Mouse (Mus musculus): ENCODE data around the gene Smim4. TPM values are rescaled to one million over a fixed set of nuclear protein-coding genes. Genes with fewer than 3 reads are reported as not detected.

Gene Smim4
- total and polyA plus RNA-seq, 3 experiments: 19.1 to 38.0 (median 26.1) TPM

Other genes with a start within 250 kb of the Smim4 start
- 0.29 and 0.30 TPM in 2 replicates for gene Mustn1, start 249.8 kb downstream of the Smim4 start, total RNA-seq (2012; rRNA removed)
- gene Mustn1, start 249.8 kb downstream of the Smim4 start, total RNA-seq (2014; rRNA removed): 0.19 TPM in 1 of 2 replicates, not detected in the other
- gene Mustn1, start 249.8 kb downstream of the Smim4 start, polyA plus RNA-seq (2012; ENCODE audit: insufficient read length, low read depth): 0.33 and 0.44 TPM in 2 replicates
- gene Itih4, start 242.5 kb downstream of the Smim4 start, total RNA-seq (2012; rRNA removed): not detected in 2 replicates
- not detected in 2 replicates for gene Itih4, start 242.5 kb downstream of the Smim4 start, total RNA-seq (2014; rRNA removed)
- gene Itih4, start 242.5 kb downstream of the Smim4 start, polyA plus RNA-seq (2012; ENCODE audit: insufficient read length, low read depth): not detected in 2 replicates
- not detected in 2 replicates for gene Itih3, start 205.2 kb downstream of the Smim4 start, total RNA-seq (2012; rRNA removed)
- not detected in 2 replicates for gene Itih3, start 205.2 kb downstream of the Smim4 start, total RNA-seq (2014; rRNA removed)
- not detected in 2 replicates for gene Itih3, start 205.2 kb downstream of the Smim4 start, polyA plus RNA-seq (2012; ENCODE audit: insufficient read length, low read depth)
- gene Itih1, start 185.7 kb downstream of the Smim4 start, total RNA-seq (2012; rRNA removed): 0.04 TPM in 1 of 2 replicates, not detected in the other
- gene Itih1, start 185.7 kb downstream of the Smim4 start, total RNA-seq (2014; rRNA removed): not detected in 2 replicates
- gene Itih1, start 185.7 kb downstream of the Smim4 start, polyA plus RNA-seq (2012; ENCODE audit: insufficient read length, low read depth): not detected in 2 replicates
- 15.5 and 17.4 TPM in 2 replicates for gene Nek4, start 177.6 kb downstream of the Smim4 start, total RNA-seq (2012; rRNA removed)
- gene Nek4, start 177.6 kb downstream of the Smim4 start, total RNA-seq (2014; rRNA removed): 17.1 and 17.5 TPM in 2 replicates
- gene Nek4, start 177.6 kb downstream of the Smim4 start, polyA plus RNA-seq (2012; ENCODE audit: insufficient read length, low read depth): 17.6 and 18.3 TPM in 2 replicates
- gene Glt8d1, start 127.6 kb downstream of the Smim4 start, total RNA-seq (2012; rRNA removed): 12.6 and 13.8 TPM in 2 replicates
- 22.5 and 24.9 TPM in 2 replicates for gene Glt8d1, start 127.6 kb downstream of the Smim4 start, total RNA-seq (2014; rRNA removed)
- 11.1 and 11.7 TPM in 2 replicates for gene Glt8d1, start 127.6 kb downstream of the Smim4 start, polyA plus RNA-seq (2012; ENCODE audit: insufficient read length, low read depth)
- 150 and 179 TPM in 2 replicates for gene Spcs1, start 127.3 kb downstream of the Smim4 start, total RNA-seq (2012; rRNA removed)
- gene Spcs1, start 127.3 kb downstream of the Smim4 start, total RNA-seq (2014; rRNA removed): 344 and 351 TPM in 2 replicates
- gene Spcs1, start 127.3 kb downstream of the Smim4 start, polyA plus RNA-seq (2012; ENCODE audit: insufficient read length, low read depth): 176 and 181 TPM in 2 replicates
- 20.4 and 25.6 TPM in 2 replicates for gene Pbrm1, start 109.8 kb downstream of the Smim4 start, total RNA-seq (2012; rRNA removed)
- 22.6 and 24.6 TPM in 2 replicates for gene Pbrm1, start 109.8 kb downstream of the Smim4 start, total RNA-seq (2014; rRNA removed)
- 22.5 and 28.8 TPM in 2 replicates for gene Pbrm1, start 109.8 kb downstream of the Smim4 start, polyA plus RNA-seq (2012; ENCODE audit: insufficient read length, low read depth)
- 136 and 207 TPM in 2 replicates for gene Gnl3, start 109.8 kb downstream of the Smim4 start, total RNA-seq (2012; rRNA removed)
- 321 and 385 TPM in 2 replicates for gene Gnl3, start 109.8 kb downstream of the Smim4 start, total RNA-seq (2014; rRNA removed)
- gene Gnl3, start 109.8 kb downstream of the Smim4 start, polyA plus RNA-seq (2012; ENCODE audit: insufficient read length, low read depth): 364 and 365 TPM in 2 replicates
- 41.6 and 52.5 TPM in 2 replicates for gene Nt5dc2, start 2.1 kb upstream of the Smim4 start, total RNA-seq (2012; rRNA removed)
- 2.9 and 4.0 TPM in 2 replicates for gene Nt5dc2, start 2.1 kb upstream of the Smim4 start, total RNA-seq (2014; rRNA removed)
- gene Nt5dc2, start 2.1 kb upstream of the Smim4 start, polyA plus RNA-seq (2012; ENCODE audit: insufficient read length, low read depth): 3.3 and 5.7 TPM in 2 replicates
- gene Stab1, start 39.7 kb upstream of the Smim4 start, total RNA-seq (2012; rRNA removed): 3.9 and 4.4 TPM in 2 replicates
- 4.6 and 5.8 TPM in 2 replicates for gene Stab1, start 39.7 kb upstream of the Smim4 start, total RNA-seq (2014; rRNA removed)
- gene Stab1, start 39.7 kb upstream of the Smim4 start, polyA plus RNA-seq (2012; ENCODE audit: insufficient read length, low read depth): 11.2 TPM in 2 replicates
- 0.25 and 0.29 TPM in 2 replicates for gene Tnnc1, start 79.4 kb upstream of the Smim4 start, total RNA-seq (2012; rRNA removed)
- 0.63 and 0.86 TPM in 2 replicates for gene Tnnc1, start 79.4 kb upstream of the Smim4 start, total RNA-seq (2014; rRNA removed)
- gene Tnnc1, start 79.4 kb upstream of the Smim4 start, polyA plus RNA-seq (2012; ENCODE audit: insufficient read length, low read depth): 0.66 and 1.0 TPM in 2 replicates
- 76.1 and 85.2 TPM in 2 replicates for gene Nisch, start 88.0 kb upstream of the Smim4 start, total RNA-seq (2012; rRNA removed)
- gene Nisch, start 88.0 kb upstream of the Smim4 start, total RNA-seq (2014; rRNA removed): 43.1 and 46.3 TPM in 2 replicates
- gene Nisch, start 88.0 kb upstream of the Smim4 start, polyA plus RNA-seq (2012; ENCODE audit: insufficient read length, low read depth): 149 and 180 TPM in 2 replicates
- gene Sema3g, start 88.9 kb upstream of the Smim4 start, total RNA-seq (2012; rRNA removed): 1.0 and 1.1 TPM in 2 replicates
- gene Sema3g, start 88.9 kb upstream of the Smim4 start, total RNA-seq (2014; rRNA removed): 0.36 and 0.47 TPM in 2 replicates
- 0.93 and 0.94 TPM in 2 replicates for gene Sema3g, start 88.9 kb upstream of the Smim4 start, polyA plus RNA-seq (2012; ENCODE audit: insufficient read length, low read depth)
- gene Phf7, start 122.4 kb upstream of the Smim4 start, total RNA-seq (2012; rRNA removed): 11.1 and 13.9 TPM in 2 replicates
- gene Phf7, start 122.4 kb upstream of the Smim4 start, total RNA-seq (2014; rRNA removed): 13.5 and 14.3 TPM in 2 replicates
- 10.0 and 12.5 TPM in 2 replicates for gene Phf7, start 122.4 kb upstream of the Smim4 start, polyA plus RNA-seq (2012; ENCODE audit: insufficient read length, low read depth)
- 56.6 and 58.0 TPM in 2 replicates for gene Bap1, start 122.5 kb upstream of the Smim4 start, total RNA-seq (2012; rRNA removed)
- 61.8 and 62.0 TPM in 2 replicates for gene Bap1, start 122.5 kb upstream of the Smim4 start, total RNA-seq (2014; rRNA removed)
- gene Bap1, start 122.5 kb upstream of the Smim4 start, polyA plus RNA-seq (2012; ENCODE audit: insufficient read length, low read depth): 87.7 and 100 TPM in 2 replicates
- gene Dnah1, start 194.9 kb upstream of the Smim4 start, total RNA-seq (2012; rRNA removed): 0.04 and 0.08 TPM in 2 replicates
- 0.04 TPM in 2 replicates for gene Dnah1, start 194.9 kb upstream of the Smim4 start, total RNA-seq (2014; rRNA removed)
- gene Dnah1, start 194.9 kb upstream of the Smim4 start, polyA plus RNA-seq (2012; ENCODE audit: insufficient read length, low read depth): 0.06 and 0.08 TPM in 2 replicates
- 27.9 and 31.4 TPM in 2 replicates for gene Capn7, start 207.7 kb upstream of the Smim4 start, total RNA-seq (2012; rRNA removed)
- 45.0 and 53.7 TPM in 2 replicates for gene Capn7, start 207.7 kb upstream of the Smim4 start, total RNA-seq (2014; rRNA removed)
- 33.3 and 34.8 TPM in 2 replicates for gene Capn7, start 207.7 kb upstream of the Smim4 start, polyA plus RNA-seq (2012; ENCODE audit: insufficient read length, low read depth)

Measured in CH12.LX (cell line).